Mouse (Mus musculus) lung, embryonic 16.5 days (tissue): ENCODE results near the gene Klhl31. TPM values are rescaled to one million over a fixed set of nuclear protein-coding genes. Genes with fewer than 3 reads are reported as not detected.
A peak's percentile ranks its signal among the peaks of the same experiment; 100 is the strongest.

ENCODE experiments used
- ATAC-seq: fragments of 200-750 bp; cut with Nextera tagmentation; 2 replicates; pipeline ENCODE4 v1.8.0; 2017; ENCODE audit warnings: low read depth, mild to moderate bottlenecking, moderate library complexity
- H3K27ac ChIP-seq: fragments of 300-500 bp; sonication (generic); 2 replicates; pipeline ENCODE4 v1.5.1; 2014; ENCODE audit warnings: mild to moderate bottlenecking, control low read depth, low read length
- H3K27me3 ChIP-seq: fragments of 300-500 bp; sonication (generic); 2 replicates; pipeline ENCODE4 v1.6.1; 2014; ENCODE audit warnings: low read depth, low read length, mixed read lengths; ENCODE audit not compliant: control insufficient read depth, insufficient read depth
- H3K36me3 ChIP-seq: fragments of 300-500 bp; sonication (generic); 2 replicates; pipeline ENCODE4 v1.6.1; 2014; ENCODE audit warnings: low read length; ENCODE audit not compliant: control insufficient read depth, insufficient read depth
- H3K4me1 ChIP-seq: fragments of 300-500 bp; sonication (generic); replicated peaks from 2 replicates; pipeline ENCODE4 v1.6.1; 2014; ENCODE audit warnings: low read length, mixed read lengths; ENCODE audit not compliant: control insufficient read depth, insufficient read depth
- H3K4me2 ChIP-seq: fragments of 300-500 bp; sonication (generic); 2 replicates; pipeline ENCODE4 v1.6.1; 2014; ENCODE audit warnings: low read depth, low read length, control low read depth
- H3K4me3 ChIP-seq: fragments of 300-500 bp; sonication (generic); 2 replicates; pipeline ENCODE4 v1.5.1; 2014; ENCODE audit warnings: mild to moderate bottlenecking, low read length, control low read depth
- H3K9ac ChIP-seq: fragments of 300-500 bp; sonication (generic); 2 replicates; pipeline ENCODE4 v1.6.1; 2014; ENCODE audit warnings: low read length, control low read depth
- H3K9me3 ChIP-seq: fragments of 300-500 bp; sonication (generic); 2 replicates; pipeline ENCODE4 v1.6.1; 2016; ENCODE audit warnings: low read length; ENCODE audit not compliant: control insufficient read depth
- WGBS: fragments of 180-500 bp; shearing (Covaris S2); extraction: QIAGEN DNeasy Blood & Tissue Kit; methylation state at CpG from one replicate; pipeline ENCODE4 v1.1.7; 2014; 5-methylcytosine and 5-hydroxymethylcytosine counted together
- polyA plus RNA-seq: library from polyadenylated mRNA; unstranded; fragments of >200 nt; fragmentation: Nextera tagmentation; extraction: Ambion mirVana; gene quantifications from 2 replicates; pipeline ENCODE4 v1.2.1, GENCODE M21; 2015

Klhl31 gene
- polyA plus RNA-seq, 1 experiment from 2014 or later: 1.5 TPM

- ATAC-seq: no peak
- H3K27ac ChIP-seq: no peak overlapping the region
- no peaks in the 10 kb centered on the region for H3K9me3 ChIP-seq
- H3K4me2 ChIP-seq: no peak overlapping the region
- WGBS: 57% methylated on average over 9 of the region's 9 CpGs
- H3K36me3 ChIP-seq: no peaks in the 10 kb centered on the region
- 0 out of 2 replicates have a peak overlapping the region, but pooled peaks have one; percentile 26 for H3K9ac ChIP-seq
- no peak overlapping the region for H3K4me3 ChIP-seq
- no peaks in the 10 kb centered on the region for H3K4me1 ChIP-seq
- H3K27me3 ChIP-seq: no peaks in the 10 kb centered on the region
These were observed 71.3 kb downstream of the Klhl31 start for GRCm38 (mm10) chr9:77707433-77708139.

GRCm38 (mm10) chr9:77708950-77709349 is 72.7 kb downstream of the Klhl31 start:
- Histone ChIP-seq H3K4me1 (no peaks in the 10 kb centered on the region), H3K4me3 (no peak overlapping the region), H3K36me3 (no peaks in the 10 kb centered on the region), H3K27ac (no peak overlapping the region), H3K4me2 (no peak overlapping the region), H3K9ac (no peak overlapping the region), H3K27me3 (no peaks in the 10 kb centered on the region), H3K9me3 (no peaks in the 10 kb centered on the region)
- 72% methylated on average over 5 of the region's 5 CpGs for WGBS
- ATAC-seq: no peak

Other genes starting within 250 kb of the Klhl31 start
- gene Lrrc1, start 91.6 kb upstream of the Klhl31 start, polyA plus RNA-seq: 10.3 and 11.7 TPM in 2 replicates
- gene Gclc, start 118.0 kb downstream of the Klhl31 start, polyA plus RNA-seq: 15.8 and 16.4 TPM in 2 replicates